Mouse (Mus musculus) left cerebral cortex, postnatal 4 days (tissue): Measurements from ENCODE around the gene Acat1. TPM values are rescaled to one million over a fixed set of nuclear protein-coding genes. Genes with fewer than 3 reads are reported as not detected.
A peak's percentile ranks its signal among the peaks of the same experiment; 100 is the strongest.

Source experiments
- DNase-seq: peaks from one replicate; pipeline ENCODE4 v3.0.0-alpha.2; 2022
- intact Hi-C: fragments of 180-260 bp; cut with DNase I; formaldehyde crosslinking; loops from one replicate; pipeline ENCODE4 v1.15.1; 2025
- total RNA-seq, 2 experiments: library from RNA; stranded (reverse); gene quantifications; 2 replicates each; pipeline ENCODE4 v1.2.3; 2021

The Acat1 gene
- 100 to 1,000 TPM; 137 to 153 TPM for total RNA-seq

GRCm38 (mm10) chr9:53609968-53610781 lies at the start of gene Acat1:
TSS of gene Acat1 (minus strand) at chr9:53610382.
- DNase-seq, result peak; percentile 97
- intact Hi-C loops, result no loop called here

- no peak for DNase-seq
- intact Hi-C loops, result loop anchor here (10.0 kb wide), 1 partner anchor 60 kb away; no protein-coding TSS in a partner anchor
These were observed 24.6 kb upstream of the Acat1 start for GRCm38 (mm10) chr9:53634796-53635195.

DNA sequence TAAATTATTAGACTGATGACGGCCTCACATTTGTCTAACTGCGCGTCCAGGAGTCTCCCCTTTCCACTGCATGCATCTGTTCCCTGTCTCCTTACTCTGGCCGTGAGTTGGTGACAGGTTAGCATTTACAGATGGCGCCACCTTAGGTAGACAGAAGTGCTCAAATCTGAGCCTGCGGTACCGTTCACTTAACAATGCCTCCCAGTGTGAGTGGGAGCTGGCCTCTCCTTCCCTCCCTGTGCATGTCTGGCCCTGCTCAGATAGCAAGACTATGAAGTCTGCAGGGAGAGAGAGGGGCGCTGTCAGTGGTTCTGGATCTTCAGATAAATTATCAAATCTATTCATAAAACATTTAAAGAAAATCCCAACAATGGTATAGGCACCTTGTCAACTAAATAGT lies 5.1 kb upstream of the Acat1 start:
- DNase-seq, result no peak
- intact Hi-C loops, result no loop called here

GRCm38 (mm10) chr9:53614286-53614685 lies 4.1 kb upstream of the Acat1 start:
- DNase-seq, result no peak
- intact Hi-C loops, result no loop called here

DNA sequence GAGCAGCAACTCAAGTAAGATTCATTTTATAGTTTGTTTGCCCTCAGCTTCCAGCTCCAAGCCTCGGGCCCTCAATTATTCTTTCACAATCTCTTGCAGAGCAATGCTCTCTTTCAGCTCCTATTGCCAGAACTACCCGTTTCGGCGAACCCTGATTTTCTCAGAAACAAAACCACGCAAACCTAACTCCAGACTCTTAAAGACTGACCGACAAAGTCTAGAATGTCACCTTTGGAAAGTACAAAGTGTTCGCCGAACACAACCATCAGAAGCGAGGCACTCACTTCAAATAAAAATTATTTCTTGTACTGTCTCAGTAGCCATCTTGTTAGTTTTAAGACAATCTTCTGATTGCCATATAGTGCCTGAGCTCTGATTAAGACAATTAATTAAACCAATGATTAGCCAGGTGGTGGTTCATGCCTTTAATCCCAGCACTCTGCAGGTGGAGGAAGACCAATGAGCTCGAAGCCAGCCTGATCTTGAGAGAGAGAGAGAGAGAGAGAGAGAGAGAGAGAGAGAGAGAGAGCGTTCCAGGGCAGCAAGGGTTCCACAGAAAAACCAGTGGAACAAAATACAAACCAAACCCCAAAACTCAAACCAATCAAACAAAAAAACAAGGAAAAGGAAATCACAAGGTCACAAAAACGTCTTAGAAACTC lies 745 bp downstream of the Acat1 start:
- intact Hi-C loops, result no loop called here
- no peak for DNase-seq

DNA sequence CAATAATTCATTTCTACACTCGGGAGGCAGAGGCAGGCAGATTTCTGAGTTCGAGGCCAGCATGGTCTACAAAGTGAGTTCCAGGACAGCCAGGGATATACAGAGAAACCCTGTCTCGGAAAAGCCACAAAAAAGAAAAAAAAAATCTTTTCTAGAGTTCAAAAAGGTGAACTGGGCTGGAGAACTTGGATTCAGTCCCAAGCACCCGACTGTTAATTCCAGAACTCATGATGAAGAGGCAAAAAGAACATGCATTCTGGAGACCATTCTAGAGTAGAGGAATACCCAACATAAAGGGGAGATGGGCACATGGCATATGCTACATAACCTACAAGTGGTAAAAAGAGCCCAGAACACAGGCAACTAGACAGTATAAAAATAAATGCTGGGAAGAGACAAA lies 2.4 kb downstream of the Acat1 start:
- intact Hi-C loops, result no loop called here
- DNase-seq, result no peak

- no peak for DNase-seq
- intact Hi-C loops, result no loop called here
These were observed 3.0 kb downstream of the Acat1 start for GRCm38 (mm10) chr9:53607192-53607591.

DNA sequence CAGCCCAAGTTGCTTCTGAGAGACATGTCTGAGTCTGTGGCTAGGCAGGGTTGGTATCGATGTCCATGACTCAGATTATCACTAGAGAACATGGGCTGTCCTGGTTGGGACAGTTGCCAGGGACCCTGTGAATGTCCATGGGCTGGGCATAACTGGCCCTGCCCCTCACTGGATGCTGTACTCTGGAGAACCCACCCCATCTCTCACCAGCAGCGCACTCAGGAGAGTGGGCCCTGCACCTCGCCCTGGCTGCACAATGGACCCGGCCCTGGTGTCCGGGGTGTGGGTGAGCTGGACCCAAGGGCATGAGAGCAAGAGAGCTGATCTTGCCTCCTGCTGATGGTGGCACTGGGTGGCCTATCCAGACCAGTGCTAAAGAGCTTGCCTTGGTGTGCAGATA lies 5.2 kb downstream of the Acat1 start:
- DNase-seq, result no peak
- intact Hi-C loops, result no loop called here

DNA sequence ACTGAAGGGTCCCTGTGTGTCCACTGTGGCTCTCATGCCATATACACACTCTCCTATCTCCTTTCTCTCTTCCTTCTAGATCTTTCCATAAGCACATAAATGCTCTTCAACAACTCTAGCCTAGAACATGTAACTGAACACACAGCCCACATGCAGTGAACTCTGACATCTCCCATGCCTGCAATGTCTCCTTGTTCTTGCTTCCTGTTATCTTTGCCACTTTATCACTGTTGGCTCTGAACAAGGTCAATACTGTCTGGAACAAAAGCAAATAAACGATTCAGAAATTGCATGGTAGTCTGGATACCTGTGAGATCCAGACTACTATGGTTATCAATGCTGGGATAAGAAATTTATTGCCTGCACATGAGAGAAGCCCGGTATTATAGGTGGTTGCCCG lies 6.3 kb downstream of the Acat1 start:
- no peak for DNase-seq
- intact Hi-C loops, result no loop called here

DNA sequence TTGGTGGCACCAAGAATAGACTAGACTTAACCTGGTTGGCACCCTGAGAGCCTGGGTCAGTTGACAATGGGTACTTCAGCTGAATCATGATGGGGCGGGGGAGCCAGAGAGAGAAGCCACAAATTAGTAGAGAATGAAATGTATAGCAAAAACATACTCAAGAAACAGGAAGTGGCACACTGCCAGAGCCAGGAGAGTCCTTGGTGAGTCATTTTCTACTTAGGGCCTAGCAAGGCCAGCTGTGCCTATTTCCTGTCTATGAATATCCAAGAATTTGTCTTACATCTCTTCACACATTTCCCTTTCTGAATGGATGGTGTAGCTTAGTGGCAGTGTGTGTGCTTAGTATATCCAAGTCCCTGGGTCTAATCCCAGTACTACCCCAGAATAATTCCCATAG lies 6.8 kb downstream of the Acat1 start:
- intact Hi-C loops, result no loop called here
- DNase-seq, result no peak

DNA sequence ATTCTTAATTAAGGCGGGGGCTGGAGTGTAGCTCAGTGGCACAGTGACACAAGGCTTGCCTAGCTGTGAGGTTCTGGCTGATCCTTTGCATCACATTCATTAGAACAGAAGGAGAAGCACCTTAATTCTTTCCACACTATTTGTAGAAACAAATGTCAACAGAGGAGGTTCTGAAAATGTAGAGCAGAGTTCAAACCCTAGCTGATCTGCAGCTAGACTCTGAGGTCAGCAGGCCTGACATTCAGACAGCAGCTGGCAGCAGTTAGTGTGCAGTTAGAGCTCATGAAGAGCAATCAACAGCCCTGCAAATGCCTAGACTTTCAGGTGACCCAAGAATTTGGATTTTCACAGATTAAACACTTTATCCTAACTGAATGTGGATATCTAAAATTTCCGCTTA lies 8.6 kb downstream of the Acat1 start:
- intact Hi-C loops, result no loop called here
- DNase-seq, result no peak

DNA sequence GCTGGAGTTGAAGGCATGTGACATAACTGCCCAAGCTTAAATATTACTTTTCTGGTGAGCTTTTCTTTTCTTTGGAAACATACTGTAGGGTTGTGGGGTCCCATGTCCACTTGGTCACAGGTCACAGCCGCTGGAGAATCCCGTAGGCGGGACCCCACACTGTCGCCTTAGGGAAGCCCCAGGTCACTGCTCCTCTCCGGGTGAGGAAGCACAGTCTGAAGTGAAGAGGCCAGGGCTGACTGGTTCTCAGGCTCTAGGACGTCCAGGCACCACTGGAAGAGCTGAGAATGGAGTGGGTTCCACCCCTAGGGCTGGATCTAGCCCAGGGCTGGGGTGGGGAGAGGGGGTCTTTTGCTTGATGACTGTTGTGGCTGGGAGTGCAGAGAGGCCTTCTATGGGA lies 11.6 kb downstream of the Acat1 start:
- no peak for DNase-seq
- intact Hi-C loops, result no loop called here

DNA sequence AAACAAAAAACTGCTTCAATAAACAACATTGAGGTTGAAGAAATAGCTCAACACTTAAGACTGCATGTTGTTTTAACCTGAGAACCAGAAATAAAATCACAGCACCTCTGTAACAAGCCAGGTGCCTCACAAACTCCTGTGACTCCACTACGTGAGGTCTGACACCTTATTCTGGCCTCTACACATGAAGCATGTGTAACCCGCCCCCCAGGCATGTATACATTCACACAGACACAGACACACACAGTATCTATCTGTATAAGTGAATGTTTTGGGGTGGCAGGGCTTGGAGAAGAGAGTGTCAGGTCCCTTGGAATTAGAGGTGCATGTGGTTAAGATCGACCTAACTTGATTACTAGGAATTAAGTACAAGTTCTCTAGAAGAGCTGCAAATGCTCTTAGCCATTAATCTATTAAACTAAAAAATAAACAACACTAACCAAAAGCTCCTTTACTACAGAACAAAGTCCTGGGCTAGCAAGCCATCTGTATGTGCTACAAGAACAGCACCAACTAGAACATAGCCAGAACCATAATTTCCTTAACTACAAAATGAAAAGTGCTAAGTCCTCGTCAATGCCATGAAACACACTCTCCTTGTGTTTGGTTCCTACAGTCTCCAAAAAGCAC lies 13.1 kb downstream of the Acat1 start:
- no peak for DNase-seq
- intact Hi-C loops, result no loop called here

GRCm38 (mm10) chr9:53594764-53595163 lies 15.4 kb downstream of the Acat1 start:
- intact Hi-C loops, result no loop called here
- DNase-seq, result peak; percentile 77

- no peak for DNase-seq
- intact Hi-C loops, result no loop called here
These were observed 28.3 kb downstream of the Acat1 start for GRCm38 (mm10) chr9:53581870-53582269.

DNA sequence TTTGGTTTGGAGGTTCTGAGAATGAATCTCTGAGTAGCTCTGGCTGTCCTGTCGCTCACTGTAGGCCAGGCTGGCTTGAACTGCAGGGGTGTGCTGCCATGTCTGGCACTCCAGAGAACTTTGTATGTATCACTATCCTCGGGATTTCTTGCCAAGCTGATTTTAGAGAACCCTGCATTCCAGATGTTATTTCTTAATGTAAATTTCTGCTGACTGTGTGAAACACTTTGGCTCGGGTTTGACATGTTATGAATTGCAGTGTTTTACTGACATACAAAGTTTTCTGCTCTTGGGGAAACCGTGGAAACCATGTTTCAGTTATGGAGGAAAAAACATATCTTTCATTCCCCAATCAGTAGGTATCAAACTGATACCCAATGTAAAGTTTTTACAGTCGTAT lies 34.5 kb downstream of the Acat1 start:
- intact Hi-C loops, result loop anchor here (10.0 kb wide), 1 partner anchor 59 kb away; no protein-coding TSS in a partner anchor
- no peak for DNase-seq

GRCm38 (mm10) chr9:53572516-53573307 lies 37.5 kb downstream of the Acat1 start:
- DNase-seq, result no peak
- intact Hi-C loops, result loop anchor here (10.0 kb wide), 1 partner anchor 62 kb away; no protein-coding TSS in a partner anchor

DNA sequence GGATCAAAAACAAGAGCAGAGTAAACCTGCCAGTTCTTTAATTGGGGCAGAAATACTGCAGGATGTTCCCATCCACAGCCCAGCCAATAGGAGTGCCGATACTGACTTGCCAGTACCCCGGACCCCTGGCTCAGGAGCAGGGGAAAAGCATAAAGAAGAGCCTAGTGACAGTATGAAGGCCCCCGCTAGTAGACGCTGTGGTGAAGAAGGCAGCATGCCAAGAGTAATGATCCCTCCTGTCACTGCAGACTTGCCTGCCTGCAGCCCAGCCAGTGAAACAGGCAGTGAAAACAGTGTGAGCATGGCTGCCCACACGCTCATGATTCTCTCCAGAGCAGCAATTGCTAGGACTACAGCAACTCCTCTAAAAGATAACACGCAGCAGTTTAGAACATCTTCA lies 39.5 kb downstream of the Acat1 start:
- DNase-seq, result peak; percentile 37
- intact Hi-C loops, result loop anchor here (10.0 kb wide), 1 partner anchor 64 kb away; no protein-coding TSS in a partner anchor

- intact Hi-C loops, result no loop called here
These were observed 72.7 kb downstream of the Acat1 start for GRCm38 (mm10) chr9:53537336-53537965.

GRCm38 (mm10) chr9:53536558-53537320 lies 73.4 kb downstream of the Acat1 start, which contains the start of the genes Atm and Npat:
TSS of gene Atm (minus strand) at chr9:53536740.
TSS of gene Npat (plus strand) at chr9:53537047.
- intact Hi-C loops, result no loop called here
- peak; percentile 100 for DNase-seq

More at GRCm38 (mm10) chr9:53537336-53537965, 72.7 kb downstream of the Acat1 start:
- no peak for DNase-seq
